Mouse (Mus musculus) left cerebral cortex, postnatal 4 days (tissue): Measurements from ENCODE around the gene Derl3. TPM values are rescaled to one million over a fixed set of nuclear protein-coding genes. Genes with fewer than 3 reads are reported as not detected.

Source experiments
- DNase-seq: peaks from one replicate; pipeline ENCODE4 v3.0.0-alpha.2; 2022
- intact Hi-C: fragments of 180-260 bp; cut with DNase I; formaldehyde crosslinking; loops from one replicate; pipeline ENCODE4 v1.15.1; 2025
- total RNA-seq, 2 experiments: library from RNA; stranded (reverse); gene quantifications; 2 replicates each; pipeline ENCODE4 v1.2.3; 2021

The Derl3 gene
- total RNA-seq, 2 experiments from 2014 or later: 2.1 to 2.7 TPM

DNA sequence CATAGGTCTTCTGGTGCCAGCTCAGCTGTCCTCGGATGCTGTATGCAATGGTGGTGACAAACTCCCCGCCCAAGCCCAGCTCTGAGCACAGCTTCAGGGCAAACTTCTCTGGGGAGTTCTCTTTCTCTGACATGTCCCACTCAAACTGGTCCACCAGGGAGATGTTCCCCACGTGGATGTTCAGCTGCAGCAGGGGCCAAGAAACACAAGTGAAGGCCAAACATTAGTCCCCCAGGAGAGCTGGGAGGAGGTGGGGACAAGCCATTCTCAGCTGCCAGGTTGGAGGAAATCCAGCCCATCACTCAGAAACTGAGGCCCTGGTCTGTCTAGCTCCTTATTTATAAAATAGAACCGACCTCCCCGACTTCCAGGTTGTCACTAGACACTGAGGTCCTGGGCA, 11.2 kb downstream of the Derl3 start:
- intact Hi-C loops: no loop called here
- DNase-seq: no peak

DNA sequence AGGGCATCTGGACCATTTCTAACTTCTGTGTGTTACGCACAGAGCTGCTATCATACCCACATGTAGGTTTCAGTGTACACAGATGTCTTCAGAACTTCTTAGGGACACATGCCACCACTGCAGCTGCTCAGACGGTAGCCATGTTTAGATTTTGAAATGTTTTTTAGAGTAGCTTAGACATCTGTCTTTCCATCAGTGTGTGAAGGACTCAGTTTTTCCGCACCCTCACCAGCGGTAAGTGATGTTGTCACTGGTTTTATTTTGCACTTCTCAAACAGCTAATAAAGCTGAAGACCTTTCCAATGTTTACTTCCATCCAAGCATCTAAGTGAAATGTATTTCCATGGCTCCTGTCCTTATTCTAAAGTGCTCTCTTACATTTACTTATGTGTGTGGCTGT, 13.7 kb downstream of the Derl3 start:
- intact Hi-C loops: no loop called here
- DNase-seq: no peak

DNA sequence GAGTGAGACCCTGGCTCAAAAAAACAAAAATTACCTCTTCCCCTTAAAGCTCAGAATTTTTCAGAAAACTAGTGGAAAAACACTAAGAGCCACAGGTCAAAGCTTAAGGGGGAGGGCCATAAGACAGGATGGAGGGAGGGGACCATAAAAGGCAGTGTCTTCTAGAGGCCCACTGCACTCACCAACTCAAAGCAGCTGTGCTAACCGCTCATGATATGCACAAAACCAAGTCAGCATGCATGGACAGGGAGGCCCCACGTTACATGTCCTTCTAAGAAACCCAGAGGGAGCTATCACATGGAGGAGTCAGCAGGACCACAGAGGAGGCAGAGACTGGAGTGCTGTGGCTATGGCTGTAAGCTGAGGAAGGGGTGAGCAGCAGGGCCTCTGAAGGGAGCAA, 17.5 kb downstream of the Derl3 start:
- intact Hi-C loops: no loop called here
- no peak for DNase-seq

DNA sequence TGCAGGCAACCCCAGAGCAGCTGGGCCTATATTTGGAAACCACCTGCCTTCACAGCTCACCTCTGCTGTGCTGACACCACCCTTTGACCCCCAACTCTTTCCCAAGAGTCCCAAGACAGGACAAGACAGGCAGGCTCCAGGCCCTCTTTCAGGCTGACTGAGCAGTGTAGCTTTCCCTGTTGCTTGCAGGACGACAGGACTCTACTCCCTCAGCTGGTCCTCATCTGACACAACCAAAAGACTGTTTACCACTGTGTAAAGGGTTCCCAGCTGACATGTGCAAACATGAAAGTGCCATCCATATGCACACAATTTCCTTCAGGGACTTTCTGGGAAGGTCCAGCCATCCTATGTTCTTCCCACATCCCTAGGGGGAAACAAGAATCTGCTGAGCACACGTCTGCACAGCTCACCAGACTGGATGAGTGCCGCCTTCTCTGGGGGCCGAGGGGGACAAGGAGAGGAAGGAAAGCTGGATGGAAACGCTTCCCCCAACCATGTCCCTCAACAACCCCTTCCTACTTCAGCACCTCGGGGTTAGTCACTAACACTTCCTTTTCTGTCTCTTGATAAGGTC, 19.9 kb downstream of the Derl3 start:
- DNase-seq: no peak
- intact Hi-C loops: no loop called here

DNA sequence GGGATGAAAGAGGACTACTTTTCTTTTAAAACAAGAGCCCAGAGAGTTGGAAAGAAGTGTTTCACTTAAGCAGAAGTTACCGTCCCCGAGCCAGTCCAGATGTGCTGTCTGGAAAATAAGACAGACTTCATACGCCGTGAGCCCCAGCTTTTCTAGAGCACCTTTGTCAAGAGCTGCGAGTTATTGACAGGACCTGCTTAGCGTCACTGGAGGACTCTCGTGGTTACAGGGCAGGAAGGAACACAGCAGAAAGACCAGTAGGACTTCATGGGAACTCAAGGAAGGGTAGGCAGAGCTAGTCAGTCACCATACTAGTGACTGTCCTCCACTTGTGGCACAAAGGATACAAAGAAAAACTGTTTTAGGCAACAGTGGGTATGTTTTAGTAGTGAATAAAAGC, 22.3 kb downstream of the Derl3 start:
- DNase-seq: no peak
- intact Hi-C loops: no loop called here

DNA sequence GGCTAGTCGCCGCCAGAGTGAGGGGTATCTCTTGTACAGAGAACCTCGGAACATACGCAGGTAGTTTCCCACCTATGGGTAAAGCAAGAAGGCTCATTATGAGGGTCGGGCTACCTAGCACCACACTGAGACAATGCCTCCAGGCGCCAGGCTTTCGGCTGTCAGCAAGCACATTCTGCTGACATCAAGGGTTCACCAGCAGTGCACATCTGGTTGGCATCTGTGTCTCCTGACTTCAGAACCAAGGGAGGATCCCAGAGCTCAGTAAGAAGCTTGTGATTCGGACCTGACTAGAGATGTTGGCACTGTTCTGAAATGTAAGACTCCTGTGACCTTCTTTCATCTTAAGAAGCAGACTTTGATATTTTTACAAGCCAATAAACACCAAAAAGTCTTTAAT, 23.6 kb downstream of the Derl3 start:
- DNase-seq: no peak
- intact Hi-C loops: no loop called here

DNA sequence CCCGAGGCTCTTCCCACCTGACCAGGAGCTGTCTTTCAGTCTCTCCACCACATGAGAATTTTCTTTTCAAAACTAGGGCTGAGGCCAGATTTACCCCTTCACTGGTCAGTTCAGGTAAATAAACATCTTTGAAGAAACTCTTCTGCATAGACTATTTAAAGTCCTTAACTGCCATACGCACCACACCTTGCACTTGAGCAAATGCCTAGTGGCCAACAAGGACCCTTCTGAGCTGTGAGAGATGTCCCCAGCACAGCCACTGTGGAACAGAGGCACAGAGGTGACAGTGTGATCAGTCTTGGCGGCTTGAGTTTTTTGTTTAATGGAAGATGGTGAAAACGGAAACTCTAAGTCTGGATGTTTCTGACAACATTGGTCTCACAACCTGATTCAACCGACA, 25.8 kb downstream of the Derl3 start:
- intact Hi-C loops: no loop called here
- DNase-seq: no peak

DNA sequence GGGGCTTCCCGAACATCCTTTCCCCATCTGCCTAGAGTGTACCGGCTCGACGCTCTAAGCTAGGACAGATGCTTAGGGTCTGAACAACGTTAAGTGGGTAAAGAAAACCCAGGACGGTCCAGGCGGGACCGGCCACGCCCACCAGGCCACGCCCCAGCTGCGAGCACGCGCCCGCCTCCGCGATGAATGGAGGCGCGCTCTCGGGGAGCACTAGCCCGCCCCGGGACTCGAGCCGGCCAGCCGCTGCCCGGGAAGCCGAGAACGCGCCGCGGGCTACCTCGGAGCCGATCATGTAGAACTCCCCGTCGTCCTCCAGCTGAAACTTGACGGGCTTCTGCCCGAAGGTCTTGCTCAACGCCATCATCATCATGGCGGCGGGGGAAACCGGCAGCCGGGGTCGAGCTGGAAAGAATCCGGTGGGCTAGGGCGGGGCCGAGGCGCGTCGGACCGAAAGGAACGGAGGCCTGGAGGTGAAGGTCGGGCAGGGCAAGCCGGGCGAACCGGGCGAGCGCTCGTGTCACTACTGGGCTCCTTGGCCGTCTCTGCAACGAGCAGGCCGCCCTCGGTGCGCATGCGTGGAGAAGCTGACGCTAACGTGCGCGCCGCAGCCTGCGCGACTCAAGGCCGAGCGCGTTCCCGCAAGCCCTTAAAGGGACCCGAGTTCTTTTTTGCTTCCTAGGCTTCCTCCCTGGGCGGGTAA, 28.0 kb downstream of the Derl3 start, which contains the start of gene Smarcb1:
TSS of gene Smarcb1 (minus strand) at position 592 of the 700 bp plus-strand sequence.
- intact Hi-C loops: no loop called here
- peak; percentile 96 for DNase-seq

DNA sequence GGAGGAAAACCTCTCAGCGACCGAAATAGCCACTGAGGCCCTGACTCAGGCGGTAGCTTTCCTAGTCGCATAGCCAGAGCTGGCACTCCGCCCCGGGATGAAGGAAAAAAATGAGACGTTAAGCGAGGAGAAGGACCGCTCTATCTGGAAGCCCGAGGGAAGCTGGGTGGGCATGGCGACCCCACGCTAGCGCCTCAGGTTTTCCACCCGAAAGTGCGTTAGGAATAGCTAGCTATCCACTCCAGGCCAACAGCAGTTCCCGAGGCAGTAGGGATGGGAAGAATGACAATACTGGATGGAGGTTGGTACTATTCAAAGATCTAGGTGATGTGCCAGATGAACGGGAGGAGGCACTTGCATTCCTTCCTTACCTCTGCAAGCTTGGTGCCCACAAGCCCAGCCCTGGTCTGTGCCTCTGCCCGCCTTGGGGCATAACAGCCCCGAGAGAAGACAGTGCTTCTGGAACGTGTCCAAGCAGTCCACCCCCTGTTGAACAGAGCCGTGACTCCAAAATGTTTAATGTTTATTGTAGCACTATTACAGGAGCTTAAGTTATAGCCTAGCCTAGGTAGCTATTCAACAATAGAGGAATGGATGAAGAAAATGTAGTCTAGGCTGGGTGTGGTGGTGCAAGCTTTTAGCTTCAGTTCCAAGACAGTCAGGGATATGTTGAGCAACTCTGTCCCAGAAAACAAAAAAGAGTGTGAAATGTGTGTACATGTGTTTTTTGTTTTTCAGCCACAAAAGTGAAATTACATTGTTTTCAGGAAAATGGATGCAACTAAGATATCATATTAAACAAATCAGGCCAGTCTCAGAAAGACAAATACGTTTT, 28.7 kb downstream of the Derl3 start:
- DNase-seq: peak; percentile 41

DNA sequence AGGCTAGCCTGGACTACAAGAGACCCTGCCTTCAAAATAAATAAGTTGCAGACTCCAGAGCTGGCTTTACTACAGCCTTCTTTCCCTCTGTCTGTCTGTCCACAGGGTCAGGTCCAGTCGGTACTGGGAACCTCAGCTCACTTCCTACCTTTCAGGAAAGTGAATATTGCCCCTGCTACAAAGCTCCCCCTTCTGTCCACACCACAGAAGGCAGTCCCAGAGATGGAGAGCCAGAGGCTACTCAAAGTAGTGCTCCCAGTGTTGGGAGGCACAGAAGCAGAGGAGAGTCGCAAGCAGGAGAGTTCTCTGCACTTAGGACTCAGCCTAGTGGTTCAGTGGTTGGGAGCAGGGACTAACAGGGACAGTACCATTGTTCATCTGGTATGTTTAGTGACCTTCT, 31.1 kb downstream of the Derl3 start:
- intact Hi-C loops: no loop called here
- DNase-seq: no peak

More for the DNA sequence above, 28.7 kb downstream of the Derl3 start:
- intact Hi-C loops: no loop called here

DNA sequence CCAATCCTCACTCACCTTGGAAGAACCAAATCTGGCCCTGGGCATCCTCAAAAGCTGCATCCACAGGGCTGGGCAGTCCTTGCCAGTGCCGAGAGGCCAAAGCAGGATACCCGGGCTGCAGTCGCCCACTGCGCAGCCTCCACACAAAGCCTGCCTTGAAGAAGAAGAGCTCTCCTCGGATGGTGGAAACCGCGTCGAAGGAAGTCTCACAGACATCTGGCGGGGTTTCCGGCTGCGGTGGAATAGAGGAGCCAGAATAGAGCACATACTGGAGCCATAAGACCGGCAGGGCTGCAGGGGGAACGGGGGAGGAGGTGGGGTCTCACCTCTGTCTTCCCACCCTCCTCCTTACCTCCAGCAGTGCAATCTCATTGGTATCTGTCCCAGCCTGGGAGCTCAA, 33.2 kb downstream of the Derl3 start:
- intact Hi-C loops: no loop called here
- no peak for DNase-seq

DNA sequence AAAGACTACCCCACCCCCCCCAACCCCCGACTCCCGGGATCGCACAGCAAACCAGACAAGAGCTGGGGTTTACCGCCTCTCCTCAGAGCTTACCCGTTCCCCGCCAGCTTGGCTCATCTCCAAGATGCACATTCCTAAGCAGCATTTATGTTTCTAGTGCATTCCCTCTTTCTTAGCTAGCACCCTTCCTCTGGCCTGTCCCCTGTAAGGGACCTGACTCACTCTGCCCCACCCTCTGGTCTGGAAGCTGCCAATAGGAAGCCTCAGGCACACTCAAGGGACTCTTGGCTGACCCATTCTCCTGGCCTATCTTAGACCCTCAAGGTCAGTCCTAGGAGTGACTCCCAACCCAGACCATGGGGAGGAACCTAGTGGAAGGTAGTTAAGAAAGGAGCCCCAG, 37.1 kb downstream of the Derl3 start:
- no peak for DNase-seq
- intact Hi-C loops: no loop called here

DNA sequence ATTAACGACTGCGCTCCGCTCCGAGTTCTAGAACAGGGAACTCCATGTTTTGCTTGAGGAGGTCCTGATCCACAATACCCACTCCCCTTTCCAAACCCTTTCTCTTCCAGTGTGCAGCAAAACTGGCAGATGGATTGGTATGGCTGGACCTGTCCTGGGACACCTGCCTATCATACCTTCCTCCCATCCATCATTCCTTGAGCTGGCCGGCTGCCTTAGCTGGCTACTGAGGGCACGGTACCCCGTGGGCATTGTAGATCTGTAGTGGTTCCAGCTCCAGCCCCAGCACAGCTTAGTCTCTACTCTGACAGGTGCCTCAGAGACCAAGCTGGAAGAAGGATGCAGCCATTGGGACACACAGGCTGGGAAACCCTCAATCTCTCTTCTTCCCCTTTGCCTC, 38.1 kb downstream of the Derl3 start:
- intact Hi-C loops: no loop called here
- DNase-seq: no peak

DNA sequence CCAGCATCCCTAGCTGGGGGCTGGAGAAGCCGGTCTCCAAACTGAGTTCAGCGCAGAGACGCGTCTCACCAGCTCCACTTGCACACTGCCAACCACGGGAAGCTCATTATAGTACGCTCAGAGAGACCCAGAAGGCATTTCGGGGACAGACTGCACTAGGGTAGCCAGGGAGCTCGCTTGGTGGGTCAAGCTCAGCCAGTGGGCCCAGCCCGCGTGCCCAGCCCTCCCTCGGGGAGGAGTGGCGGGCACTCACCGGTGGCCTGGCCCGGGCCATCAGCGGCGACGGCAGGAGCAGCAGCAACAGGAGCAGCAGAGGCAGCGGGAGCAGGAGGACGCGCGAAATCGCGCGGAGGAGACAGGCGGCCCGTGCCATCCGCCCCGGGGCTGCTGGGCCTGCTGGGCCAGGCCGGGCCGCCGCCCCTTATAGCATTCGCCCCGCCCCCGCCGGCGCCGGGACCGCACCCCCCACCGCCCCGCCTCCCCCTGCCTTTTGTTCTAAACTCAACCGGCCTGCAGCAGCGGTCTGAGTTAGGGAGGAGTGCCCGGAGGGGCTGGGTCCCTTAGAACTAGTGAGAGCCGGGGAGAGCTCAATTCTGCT, 39.0 kb downstream of the Derl3 start:
- DNase-seq: peak; percentile 35

DNA sequence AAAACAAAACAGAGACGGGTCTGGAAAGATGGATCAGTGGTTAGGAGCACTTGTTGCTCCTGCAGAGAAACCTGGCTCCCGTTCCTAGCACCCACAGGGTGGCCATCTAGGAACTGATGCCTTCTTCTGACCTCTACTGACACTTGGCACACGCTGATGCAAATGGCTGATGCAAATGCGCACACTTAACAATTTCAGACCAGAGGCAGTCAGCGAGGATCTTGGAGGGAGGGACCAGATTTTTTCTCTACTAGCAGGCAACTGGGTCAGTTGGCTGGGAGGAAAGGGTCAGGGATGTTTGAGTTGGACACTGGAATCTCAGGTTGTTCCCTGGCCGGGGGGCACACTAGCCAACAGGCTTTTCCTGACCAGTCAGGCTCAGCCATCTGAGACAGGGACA, 39.7 kb downstream of the Derl3 start, which contains the start of gene Chchd10:
TSS of gene Chchd10 (plus strand) at position 240 of the 400 bp plus-strand sequence.
- no peak for DNase-seq
- intact Hi-C loops: no loop called here

More for the DNA sequence above, 39.0 kb downstream of the Derl3 start:
- intact Hi-C loops: no loop called here

DNA sequence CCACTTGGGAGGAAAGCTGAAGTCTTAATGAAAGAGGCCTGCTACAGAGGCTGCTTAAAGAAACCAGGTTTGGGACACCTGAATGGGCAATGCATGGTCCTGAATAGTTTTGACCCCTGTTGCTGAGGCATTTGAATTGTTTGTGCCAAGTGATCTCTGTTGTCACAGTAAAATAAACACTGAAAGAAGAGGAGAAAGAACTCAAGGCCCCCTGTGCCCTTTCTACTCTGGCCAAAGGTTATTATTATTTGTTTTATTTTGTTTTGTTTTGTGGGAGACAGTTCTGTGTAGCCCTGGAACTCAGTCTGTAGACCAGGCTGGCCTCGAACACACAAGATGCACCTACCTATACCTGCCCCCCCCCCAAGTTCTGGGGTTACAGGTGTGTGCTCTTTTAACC, 41.8 kb downstream of the Derl3 start:
- intact Hi-C loops: no loop called here
- no peak for DNase-seq

DNA sequence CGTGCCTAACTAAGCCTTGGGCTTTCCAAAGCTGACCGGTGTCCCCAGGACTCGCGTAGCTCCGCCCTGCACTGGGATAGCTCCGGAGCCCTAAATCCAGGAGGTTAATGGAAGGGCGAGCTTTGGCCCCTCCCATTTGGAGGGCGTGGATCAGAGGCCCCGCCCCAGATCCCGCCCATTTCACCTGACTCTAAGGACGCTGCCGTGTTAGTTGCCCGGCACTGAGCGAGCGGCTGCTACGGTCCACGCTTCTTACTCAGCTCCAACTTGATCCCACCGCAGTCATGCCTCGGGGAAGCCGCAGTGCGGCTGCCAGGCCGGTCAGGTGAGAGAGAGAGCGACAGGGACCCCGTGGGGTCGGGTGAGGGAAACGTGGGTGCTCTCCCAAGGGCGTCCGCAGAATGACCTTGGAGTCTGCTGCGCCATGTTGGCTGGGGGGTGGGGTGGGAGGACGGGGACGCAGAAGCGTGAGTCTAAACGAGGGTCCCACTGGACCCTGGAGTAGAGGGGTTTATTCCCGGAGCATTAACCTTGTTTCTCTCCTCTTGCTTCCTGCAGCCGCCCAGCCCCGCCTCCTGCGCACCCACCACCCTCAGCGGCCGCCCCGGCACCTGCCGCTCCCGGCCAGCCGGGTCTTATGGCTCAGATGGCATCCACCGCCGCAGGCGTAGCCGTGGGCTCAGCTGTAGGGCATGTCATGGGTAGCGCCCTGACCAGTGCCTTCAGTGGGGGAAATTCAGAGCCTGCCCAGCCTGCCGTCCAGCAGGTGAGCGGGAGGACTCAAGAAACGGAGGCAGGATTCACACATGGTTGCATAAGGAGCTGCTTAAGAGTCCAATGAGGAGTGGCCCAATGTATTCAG, 42.7 kb downstream of the Derl3 start, which contains the start of gene Mmp11:
TSS of gene Mmp11 (minus strand) at position 817 of the 862 bp plus-strand sequence.
- intact Hi-C loops: no loop called here
- peak; percentile 68 for DNase-seq

DNA sequence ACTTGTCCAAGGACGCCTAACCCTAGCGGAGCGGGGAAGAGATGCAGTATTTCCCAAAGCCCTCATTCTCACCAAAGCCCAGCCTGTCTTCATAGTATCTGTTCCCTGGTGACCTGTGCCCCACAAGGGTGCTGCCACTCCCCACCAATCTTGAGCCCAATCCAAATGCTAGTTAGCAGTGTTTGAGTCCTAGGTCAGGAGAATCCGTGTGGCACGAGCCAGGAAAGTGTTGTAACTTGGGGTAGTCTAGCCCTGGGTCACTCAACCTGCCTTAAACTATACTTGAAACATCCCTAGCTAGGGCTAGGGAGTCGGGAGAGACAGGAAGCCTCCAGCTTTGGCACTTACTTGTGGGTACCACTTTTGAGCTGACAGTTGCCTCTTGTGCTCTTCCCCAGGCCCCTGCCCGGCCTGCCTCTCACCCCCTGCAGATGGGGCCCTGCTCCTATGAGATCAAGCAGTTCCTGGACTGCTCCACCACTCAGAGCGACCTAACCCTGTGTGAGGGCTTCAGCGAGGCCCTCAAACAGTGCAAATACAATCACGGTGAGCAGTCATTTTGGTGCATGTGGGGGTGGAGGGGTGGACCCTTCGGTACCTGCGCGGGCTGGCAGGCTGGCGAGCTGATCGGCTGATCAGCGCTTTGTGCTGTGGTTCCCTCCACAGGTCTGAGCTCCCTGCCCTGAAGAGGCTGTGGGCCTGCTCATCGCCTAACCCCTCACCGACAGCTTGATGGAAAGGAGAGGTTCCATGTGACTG, 43.9 kb downstream of the Derl3 start:
- intact Hi-C loops: no loop called here
- DNase-seq: no peak

DNA sequence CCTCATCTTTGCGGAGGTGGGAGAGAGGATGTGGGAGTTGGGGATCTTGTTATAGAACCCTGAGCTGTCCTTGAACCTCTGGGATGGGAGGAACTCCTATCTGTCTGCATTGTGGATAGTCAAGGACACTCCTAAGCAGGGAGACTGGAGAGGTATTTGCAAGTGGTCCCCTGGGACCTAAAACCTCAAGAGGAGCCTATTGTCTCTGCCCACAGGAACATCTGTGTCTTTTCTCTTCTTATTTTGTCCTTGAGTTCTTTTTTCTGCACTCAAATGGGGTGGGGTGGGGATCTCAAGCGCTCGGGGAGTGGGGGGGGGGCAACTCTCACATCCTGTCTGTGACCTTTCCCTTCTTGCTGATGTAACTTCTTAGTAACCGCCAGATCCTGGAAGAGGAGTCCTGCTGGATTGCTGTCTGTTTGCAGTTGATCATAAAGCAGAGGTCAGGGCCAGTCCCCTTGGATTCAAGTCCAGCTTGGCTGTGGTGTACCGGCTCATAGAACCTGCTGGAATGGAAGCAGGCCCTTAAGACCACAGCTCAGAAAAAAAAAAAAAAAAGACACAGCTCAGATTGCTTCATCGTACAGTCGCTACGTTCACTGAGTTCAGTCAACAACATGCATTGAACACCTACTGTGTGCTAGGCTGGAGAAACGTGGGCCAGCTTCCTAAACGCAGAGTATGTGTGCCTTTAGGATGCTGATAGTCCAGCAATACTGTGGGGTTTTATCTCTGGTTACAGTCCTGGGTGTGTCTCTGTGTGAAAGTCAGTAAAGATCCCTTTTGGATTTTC, 44.8 kb downstream of the Derl3 start:
- intact Hi-C loops: no loop called here

More for the DNA sequence above, 44.8 kb downstream of the Derl3 start:
- no peak for DNase-seq
